Mouse (Mus musculus): ENCODE results near the gene Mapk1. TPM values are rescaled to one million over a fixed set of nuclear protein-coding genes. Genes with fewer than 3 reads are reported as not detected.

The Mapk1 gene
- total RNA-seq, 4 experiments from 2014 or later = 85.8 to 100 (median 93.0) TPM

DNA sequence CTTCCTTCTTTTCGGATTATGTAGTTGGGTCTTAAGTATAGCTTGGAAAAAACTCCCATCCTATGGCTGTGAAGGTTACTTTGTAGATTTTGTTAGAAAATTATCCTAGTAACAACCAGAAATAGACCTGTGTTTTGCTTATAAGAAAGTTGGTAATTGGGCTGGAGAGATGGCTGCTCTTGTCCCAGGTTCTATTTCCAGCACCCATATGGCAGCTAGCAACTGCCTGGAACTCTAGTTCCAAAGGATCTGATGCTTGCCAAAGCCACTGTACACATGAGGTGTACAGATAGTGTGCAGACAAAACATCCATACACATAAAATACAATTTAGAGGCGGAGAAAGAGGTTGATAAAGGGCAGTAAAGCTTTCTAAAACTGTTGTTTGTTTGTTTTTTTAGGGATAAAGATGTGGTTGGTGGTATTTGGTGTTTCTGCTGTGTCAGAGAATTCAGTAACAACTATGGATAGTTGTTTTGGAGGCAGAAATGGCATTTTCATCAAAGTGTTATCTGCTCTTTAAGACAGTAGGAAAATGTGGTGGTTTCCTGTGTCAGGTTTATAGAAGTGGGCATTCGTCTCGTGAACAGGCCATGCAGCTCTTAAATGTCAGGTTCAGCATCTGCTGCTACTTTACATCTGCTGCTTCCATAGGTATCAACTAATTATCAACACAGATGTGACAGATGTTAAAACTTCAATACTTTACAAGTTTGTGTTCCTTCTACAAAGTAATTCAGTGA lies 32.1 kb downstream of the Mapk1 start:
- no peak for DNase-seq (ENCODE audit: low spot score in 2 of 2)

DNA sequence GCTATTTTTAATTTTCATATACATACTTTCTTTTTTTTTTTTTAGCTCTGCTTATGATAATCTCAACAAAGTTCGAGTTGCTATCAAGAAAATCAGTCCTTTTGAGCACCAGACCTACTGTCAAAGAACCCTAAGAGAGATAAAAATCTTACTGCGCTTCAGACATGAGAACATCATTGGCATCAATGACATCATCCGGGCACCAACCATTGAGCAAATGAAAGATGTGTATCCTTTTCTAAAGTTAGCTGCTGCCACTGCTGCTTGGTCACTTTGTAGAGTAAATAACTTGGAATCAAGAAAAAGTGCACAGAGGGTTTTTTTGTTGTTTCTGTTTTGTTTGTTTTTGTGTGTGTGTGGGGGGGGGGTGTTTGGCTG lies 32.7 kb downstream of the Mapk1 start:
- DNase-seq (ENCODE audit: low spot score in 2 of 2) = no peak

DNA sequence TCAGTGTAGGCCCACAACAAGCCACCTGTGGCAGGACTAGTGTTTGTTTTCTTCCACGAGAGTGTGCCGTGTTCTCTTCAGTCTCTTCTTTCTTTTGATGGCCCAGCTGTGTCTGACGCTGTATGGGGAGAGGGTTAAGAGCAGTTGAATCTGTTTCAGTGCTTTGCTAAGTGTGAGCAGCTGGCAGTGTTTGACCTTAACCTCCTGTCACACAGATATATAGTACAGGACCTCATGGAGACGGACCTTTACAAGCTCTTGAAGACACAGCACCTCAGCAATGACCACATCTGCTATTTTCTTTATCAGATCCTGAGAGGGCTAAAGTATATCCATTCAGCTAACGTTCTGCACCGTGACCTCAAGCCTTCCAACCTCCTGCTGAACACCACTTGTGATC lies 34.9 kb downstream of the Mapk1 start:
- no peak for DNase-seq (ENCODE audit: low spot score in 2 of 2)

DNA sequence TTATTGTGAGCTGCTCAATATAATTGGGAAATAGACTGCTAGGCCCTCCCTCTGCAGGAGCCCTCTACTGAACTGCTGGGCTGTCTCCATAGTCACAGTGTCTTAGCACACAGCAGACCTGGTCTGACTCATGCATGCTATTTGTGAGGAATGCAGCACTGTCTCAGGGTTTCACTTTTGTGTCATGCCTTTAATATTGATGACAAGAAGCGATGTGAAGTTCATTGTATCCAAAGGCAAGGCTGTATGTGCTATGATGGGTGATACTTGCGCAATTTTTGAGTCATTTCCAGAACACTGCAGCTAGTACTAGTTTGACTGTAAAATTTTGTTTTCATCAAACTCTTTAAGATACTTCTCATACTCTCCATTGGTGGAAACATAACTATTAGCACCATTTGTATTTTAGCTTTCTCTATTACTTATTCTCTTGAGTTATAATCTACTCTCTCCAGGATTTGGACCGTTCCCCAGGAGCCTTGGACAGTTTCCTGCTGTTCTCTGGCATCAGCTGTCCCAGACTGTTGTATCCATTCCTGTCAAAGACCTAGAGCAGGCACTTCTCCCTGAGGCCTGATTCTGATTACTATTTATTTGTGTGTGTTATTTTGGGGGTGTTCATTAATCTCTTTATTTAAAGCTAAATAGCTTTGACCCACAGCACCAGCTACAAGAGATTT lies 41.4 kb downstream of the Mapk1 start:
- DNase-seq (ENCODE audit: low spot score in 2 of 2) = no peak

DNA sequence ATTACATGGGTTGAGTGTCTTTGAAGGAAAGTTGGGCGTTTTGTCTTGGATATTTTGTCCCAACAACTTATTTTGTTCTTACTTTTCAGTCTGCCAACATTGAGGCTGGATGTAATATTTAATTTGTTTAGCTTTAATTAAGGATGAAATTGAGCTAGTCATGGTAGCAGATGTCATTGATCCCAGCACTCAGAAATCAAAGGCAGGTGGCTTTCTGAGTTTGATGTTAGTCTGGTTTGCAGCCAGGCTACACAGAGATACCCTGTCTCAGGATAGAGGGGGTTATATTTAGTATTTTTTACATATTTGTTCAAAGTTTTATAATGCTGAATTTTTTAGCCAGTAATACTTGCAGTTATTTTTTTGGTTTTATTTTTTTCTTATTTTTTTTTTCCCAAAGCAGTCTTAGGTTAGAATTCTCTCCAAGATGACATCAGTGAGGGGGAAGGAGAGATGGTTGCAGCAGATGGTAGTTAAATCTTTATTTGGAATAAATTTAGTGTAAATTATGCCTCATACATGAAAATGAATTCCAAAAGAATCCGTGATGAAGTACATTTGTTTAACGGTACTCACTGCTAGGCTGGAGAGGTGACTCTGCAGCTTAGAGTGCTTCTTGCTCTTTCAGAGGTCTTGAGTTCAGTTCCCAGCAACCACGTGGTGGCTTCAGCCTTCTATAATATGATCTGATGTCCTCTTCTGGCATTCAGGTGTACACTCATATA lies 47.0 kb downstream of the Mapk1 start:
- no peak for DNase-seq (ENCODE audit: low spot score in 2 of 2)

DNA sequence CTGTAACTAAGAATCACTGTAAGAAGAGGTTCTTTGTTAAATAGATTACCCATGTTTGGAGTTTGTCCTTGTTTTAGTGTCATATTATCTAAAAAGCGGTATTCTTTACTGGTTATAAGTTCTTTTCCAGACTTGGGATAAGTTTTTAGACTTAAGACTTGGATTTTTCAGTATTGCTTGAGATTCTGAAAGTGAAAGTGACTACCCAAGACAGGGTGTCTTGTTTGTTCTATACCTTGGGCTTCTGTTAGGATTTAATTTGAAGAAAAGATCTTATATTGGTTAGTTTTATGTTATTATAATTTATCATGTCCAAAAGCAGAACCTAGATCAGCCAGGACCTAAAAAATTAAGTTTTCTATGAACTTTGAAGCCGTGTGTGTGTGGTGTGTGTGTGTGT lies 50.6 kb downstream of the Mapk1 start:
- DNase-seq (ENCODE audit: low spot score in 2 of 2) = no peak

DNA sequence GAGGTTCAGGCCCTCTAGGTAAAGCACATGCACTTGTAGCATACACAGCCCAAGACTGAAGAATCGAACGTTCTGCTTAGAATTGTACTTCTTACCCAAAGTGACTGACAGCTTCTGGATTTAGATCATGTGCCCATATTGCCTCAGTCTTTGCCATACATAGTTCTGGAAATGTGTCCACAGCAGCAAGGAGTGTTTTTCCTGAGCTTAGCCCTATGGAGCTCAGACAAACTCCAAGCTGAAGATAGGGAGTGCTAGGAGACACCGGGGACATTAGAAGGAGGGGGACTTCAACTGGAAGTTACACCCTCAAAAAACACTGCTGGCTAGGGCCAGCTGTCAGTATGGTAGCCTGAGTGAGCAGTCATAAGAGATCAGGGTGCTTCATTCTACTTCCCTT lies 57.5 kb downstream of the Mapk1 start:
- no peak for DNase-seq (ENCODE audit: low spot score in 2 of 2)

DNA sequence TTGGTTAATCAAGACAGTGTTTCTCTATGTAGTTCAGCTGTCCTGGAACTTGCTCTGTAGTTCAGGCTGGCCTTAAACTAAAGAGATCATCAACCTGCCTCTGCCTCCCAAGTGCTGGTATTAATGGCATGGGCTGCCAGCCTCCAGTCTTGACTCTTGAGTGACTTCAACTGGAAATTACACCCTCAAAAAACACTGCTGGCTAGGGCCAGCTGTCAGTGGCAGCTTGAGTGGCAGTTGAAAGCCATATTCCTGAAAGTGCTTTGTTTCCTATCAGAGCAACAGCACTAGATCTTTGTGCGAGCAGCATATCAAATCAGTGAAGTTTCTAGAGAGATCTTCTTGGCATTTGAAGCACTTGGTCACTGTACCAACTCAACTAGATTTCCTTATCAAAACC lies 58.2 kb downstream of the Mapk1 start:
- no peak for DNase-seq (ENCODE audit: low spot score in 2 of 2)

DNA sequence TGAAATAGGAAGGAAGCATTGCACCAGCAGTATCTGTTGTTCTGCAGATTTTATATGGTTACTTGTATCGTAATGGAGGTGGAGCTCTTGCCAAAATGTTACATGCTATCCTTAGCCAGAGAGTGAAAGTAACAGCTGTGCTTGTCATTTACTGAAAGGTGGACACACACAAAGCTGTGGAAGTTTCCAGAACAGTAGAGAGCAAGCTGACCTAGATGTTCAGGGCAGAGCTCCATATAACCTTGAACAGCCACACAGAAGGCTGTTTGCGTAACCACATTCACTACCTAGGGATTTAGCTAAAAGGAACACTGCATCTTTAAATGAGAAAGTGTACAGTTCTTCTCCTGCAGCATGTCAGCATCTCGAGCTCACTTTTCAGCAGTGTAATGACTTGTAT lies 61.1 kb downstream of the Mapk1 start:
- peak in 1 of 2 experiments; percentile 10 for DNase-seq (ENCODE audit: low spot score in 2 of 2)

DNA sequence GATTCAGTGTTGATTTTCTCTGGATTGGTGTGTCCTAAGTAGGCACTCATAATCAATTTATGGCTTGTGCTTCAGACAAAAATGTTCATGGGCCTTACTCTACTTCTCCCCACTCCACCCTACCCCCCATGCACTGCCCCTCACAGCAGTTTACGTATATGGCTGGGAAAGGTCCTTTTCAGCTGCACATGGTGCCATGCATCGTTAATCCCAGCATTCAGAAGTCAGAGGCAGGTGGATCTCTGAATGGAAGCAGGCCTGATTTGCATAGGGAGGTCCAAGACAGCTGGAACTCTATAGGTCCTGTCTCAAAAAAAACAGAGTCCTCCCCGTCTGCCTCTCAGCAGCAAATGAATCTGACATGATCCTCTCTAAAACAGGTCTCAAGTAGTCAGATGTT lies 62.1 kb downstream of the Mapk1 start:
- no peak for DNase-seq (ENCODE audit: low spot score in 2 of 2)

DNA sequence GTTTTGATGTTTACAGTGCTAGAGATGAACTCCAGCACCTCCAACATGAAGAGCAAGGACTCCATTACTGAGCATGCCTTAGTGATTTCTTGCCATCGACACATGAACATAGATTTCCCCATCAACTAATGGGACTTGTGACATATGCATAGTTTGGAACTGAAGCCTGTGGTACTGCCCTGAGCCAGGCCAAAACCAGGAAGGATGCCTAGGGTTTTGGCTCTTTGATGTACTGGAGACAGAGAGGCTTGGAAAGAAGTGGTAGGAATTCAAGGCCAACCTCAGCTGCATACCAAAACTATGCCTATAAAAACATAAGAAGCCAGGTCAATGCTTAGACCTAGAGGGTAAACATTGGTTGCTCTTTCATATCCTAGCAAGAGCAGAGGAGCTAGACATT lies 66.7 kb downstream of the Mapk1 start:
- DNase-seq (ENCODE audit: low spot score in 2 of 2) = no peak

DNA sequence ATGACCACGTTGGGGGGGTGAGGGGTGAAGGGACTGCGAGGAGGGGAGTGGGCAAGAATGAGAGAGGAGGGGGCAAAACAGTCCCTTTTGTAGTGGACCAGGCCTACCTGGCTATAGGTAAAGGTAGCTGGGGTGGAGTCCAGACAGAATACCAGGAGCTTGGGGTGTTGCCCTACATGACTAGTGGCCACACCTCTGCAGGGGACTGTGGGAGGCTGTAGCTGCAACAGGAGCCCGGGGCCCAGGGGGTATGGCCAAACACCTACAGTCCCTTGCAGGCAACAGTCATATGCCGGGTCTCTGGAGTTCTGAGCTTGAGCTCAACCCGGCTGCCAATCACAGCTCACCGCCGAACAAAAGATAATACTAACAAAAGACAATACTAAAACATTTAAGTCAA lies 68.9 kb downstream of the Mapk1 start:
- no peak for DNase-seq (ENCODE audit: low spot score in 2 of 2)

DNA sequence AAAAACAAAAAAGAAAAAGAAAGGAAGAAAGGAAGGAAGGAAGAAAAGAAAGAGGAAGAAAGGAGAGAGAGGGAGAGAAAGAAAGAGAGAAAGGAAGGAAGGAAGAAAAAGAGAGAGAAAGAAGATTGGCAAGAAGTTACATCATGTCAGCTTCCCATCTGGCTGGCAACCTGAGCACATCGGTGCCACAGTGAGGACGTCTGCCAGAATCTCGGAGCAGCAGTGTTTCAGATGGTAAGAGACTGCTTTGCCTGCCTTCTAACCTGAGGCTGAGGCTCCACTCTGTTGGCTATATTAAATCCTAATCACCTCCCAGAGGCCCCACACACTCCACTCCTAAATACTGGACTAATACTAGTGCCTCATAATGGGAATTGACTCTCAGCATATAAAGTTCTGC lies 70.7 kb downstream of the Mapk1 start:
- no peak for DNase-seq (ENCODE audit: low spot score in 2 of 2)

DNA sequence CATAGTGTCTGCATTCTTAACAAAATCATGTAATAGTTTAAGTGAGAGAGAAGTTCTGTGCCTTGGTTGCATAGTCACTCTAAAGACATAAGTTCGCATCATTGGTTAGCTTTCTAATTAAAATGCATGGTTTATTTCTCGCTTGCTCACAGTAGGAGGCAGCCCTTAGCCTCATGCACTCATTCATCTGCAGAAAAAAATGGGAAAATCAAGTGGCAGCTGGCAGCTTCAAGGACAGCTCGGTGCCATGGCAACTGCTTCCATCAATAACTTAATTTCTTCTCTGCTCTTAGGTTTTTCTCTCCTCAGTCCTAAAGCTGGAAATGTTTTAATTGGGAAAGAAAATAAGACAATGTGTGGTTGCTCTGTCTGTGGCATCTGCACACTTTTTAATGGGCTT lies 72.4 kb downstream of the Mapk1 start:
- DNase-seq (ENCODE audit: low spot score in 2 of 2) = no peak

DNA sequence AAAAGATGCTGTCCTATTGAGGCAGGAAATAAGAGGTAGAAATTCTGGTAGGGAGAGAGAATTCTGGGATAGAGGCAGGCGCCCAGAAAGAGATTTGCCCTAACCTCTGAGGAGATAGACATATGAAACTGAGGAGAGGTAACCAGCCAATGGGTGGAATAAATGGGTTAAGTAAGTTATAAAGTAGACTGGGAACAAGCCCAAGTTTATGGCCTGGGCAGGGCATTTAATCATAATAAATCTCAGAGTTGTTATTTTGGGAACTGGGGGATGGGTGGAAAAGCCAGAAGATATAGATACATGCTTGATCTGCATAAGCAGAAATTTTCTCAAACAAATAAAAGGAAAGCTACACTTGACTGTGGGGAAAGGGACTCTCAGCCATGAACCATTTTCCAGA lies 79.2 kb downstream of the Mapk1 start:
- no peak for DNase-seq (ENCODE audit: low spot score in 2 of 2)

DNA sequence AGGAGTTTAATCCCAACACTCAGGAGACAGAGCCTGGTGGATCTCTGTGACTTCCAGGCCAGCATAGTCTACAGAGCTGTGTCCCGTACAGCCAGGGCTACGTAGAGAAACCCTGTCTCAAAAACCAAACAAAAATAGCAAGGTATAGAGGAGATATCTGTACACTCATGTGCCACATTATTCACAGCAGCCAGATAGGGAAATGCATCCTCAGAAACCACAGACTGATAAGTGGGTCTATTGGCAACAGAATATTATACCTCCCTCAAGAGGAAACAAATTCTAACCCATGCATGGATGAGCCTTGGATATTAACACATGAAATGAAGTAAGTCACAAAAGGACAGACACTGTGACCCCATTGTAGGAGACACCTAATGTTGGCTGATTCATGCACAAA lies 84.4 kb downstream of the Mapk1 start:
- no peak for DNase-seq (ENCODE audit: low spot score in 2 of 2)

DNA sequence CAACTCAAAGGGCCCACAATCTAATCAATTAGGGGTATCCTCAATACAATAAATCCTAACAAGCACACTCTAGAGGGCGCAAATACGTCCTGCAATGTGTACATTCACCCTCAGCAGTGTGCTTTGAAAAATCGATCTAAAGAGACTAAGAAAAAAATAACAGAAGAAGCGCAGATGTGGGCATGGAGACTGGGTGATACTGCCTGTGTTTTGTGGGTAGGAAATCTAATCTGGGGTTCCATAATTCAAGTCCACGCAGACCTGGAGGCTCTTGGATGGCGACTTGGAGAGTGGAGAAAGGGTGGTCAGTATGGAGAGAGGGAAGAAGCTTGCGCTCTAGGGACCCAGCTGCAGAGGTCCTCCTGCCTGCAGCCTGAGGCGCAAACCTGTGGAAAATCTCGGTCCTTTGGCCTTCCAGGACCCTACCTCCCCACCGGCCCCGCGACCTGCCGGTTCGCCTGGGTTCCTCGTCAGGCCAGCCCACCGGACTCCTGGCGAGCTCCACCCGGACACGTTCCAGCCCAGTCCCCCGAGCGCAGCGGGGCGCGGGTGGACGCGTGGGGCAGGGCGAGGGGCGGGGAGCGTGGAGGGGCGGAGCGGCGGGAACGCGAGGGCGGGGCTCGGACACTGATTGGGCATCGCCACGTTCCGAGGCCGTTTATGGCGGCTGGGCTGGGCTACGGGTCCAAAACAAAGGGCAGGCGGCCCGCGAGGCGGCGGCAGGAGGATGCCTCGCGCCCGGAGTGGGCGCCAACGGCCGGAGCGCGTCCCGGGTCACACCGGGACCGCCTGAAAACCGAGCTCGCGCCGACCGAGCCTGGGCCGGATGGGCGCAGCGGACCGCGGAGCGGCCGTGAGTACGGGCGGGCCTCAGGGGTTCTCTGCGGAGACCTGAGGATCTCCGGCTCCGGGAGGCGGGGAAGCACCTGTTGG lies 86.6 kb downstream of the Mapk1 start, which contains the start of gene Ypel1:
Gene Ypel1, plus strand, starts transcription at position 186 of the 933 bp plus-strand sequence.
- DNase-seq (ENCODE audit: low spot score in 2 of 2) = peak; percentile 54 to 65

DNA sequence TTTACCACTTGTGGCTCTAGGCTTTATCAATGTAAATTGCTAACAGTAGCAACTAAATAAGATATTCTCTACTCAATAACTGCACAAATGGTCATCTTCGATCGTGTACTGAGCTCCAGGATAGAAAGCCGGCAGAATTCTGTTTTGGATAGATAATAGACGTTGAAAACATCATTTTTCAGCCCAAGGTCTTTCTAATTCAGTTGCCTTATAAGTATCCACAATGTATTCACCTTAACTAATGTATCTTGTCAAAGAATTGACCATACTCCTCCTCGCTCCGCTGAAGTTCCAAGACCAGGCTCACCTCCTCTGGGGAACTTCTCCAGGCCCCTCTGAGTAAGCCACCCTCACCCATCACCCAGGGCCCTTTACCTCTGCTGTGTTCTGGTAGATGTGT lies 87.5 kb downstream of the Mapk1 start:
- no peak for DNase-seq (ENCODE audit: low spot score in 2 of 2)

DNA sequence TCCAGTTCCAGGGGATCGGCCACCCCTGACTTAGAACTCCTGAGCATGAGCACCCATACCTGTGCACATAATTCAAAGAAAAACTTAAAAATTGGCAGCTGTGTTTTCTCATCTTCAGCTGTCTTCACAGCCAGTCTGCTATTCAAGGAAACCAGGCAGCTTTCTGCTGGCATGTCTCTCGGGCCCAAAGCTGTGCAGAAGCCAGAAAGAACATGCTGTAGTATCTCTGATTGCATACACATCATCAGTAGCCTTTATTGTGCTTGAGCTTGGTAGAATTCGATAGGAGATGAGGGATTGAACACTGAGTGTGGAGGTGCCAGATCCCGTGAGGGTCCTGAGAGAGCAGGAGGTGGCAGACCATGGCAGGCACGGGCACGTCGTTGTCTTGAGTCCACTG lies 89.8 kb downstream of the Mapk1 start:
- no peak for DNase-seq (ENCODE audit: low spot score in 2 of 2)

DNA sequence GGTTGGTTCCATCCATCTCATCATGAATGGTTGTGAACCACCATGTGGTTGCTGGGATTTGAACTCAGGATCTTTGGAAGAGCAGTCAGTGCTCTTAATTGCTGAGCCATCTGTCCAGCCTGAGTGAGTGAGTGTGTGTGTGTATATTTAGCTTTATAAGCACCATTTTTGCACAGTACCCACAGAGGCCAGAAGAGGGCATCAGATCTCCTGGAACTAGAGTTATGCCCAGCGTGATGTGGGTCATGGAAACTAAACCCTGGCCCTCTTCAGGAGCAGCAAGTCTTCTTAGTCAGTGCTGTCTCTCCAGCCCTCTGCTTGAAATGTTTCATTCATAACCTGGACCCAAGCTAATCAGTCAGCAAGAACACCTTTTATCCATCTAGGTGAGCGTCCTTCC lies 93.1 kb downstream of the Mapk1 start:
- no peak for DNase-seq (ENCODE audit: low spot score in 2 of 2)

DNA sequence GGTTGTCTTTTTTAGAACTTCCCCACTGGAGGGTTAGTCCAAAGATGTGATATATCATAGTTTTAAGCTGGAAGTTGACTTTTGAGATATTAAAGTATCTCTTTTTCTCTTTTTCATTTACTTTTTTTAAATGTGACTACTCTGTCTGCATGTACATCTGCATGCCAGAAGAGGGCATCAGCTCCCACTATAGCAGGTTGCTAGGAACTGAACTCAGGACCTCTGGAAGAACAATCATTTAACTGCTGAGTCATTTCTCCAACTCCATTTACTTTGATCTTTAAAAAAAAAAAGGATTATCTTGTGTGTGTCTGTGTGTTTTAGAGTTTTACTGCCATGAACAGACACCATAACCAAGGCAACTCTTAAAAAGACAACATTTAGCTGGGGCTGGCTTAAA lies 93.7 kb downstream of the Mapk1 start:
- no peak for DNase-seq (ENCODE audit: low spot score in 2 of 2)

DNA sequence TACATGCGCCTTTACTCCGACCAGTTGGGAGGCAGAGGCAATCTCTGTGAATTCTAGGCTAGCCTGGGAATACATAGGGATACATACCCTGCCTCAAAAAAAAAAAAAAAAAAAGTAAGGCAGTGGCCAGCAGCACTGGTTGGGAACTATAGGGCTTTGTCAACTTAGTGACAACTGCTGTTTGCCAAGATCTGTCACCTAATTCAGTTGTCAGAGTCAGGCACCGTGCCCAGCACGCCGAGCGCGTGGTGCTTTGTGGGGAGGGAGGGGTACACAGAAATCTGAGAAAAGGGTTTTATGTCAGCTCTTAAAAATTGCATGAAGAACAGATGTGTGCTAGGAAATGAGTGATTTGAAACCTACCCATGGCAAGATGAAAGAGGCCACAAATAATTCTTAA lies 94.9 kb downstream of the Mapk1 start:
- no peak for DNase-seq (ENCODE audit: low spot score in 2 of 2)

Data from gastrocnemius, adult 8-10 months (tissue).